Mouse (Mus musculus): ENCODE results near the gene Prss42.

Prss42 gene

DNA sequence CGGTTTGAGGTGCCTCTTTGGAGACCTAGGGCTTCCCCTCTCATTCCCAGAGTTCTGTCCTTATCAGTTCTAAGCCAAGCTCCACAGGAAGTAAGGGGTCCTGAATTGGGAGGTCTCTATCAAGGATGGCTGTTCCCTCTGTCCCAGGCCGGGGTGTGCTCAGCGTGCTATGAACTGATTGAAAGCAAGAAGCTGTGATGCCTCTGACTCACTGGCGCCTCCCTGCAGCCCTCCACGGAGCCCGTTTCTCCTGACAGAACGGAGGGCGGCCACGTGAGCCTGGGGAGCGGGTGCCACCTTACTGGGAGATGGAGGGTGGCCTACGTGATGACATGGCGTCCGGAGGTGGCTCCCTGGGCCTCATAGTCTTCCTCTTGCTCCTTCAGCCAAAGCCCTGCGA is at the start of gene Prss42:
Gene Prss42 (plus strand): TSS at position 301 of the 400 bp plus-strand sequence.
- DNase-seq (ENCODE audit: low read depth, low spot score), result no peak

DNA sequence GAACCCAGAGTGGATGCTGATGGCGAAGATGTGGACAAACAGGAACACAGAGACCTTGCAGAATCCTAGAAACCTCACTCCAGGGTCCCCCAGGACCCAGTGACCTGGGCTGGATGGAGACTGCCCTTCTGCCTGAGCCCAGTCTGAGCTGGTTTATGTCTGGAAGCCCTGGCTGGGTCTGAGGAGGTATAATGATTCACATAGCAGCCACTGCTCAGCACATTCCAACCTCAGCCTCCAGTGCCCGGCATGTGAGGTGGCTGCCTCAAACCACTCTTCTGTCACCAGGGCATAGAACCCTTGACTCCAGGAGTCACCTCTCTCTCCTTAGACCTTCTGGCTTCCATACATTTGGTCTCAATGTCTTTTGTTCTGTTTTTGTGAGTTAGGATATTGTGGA is 49.5 kb upstream of the Prss42 start:
- no peak for DNase-seq (ENCODE audit: low read depth, low spot score)

DNA sequence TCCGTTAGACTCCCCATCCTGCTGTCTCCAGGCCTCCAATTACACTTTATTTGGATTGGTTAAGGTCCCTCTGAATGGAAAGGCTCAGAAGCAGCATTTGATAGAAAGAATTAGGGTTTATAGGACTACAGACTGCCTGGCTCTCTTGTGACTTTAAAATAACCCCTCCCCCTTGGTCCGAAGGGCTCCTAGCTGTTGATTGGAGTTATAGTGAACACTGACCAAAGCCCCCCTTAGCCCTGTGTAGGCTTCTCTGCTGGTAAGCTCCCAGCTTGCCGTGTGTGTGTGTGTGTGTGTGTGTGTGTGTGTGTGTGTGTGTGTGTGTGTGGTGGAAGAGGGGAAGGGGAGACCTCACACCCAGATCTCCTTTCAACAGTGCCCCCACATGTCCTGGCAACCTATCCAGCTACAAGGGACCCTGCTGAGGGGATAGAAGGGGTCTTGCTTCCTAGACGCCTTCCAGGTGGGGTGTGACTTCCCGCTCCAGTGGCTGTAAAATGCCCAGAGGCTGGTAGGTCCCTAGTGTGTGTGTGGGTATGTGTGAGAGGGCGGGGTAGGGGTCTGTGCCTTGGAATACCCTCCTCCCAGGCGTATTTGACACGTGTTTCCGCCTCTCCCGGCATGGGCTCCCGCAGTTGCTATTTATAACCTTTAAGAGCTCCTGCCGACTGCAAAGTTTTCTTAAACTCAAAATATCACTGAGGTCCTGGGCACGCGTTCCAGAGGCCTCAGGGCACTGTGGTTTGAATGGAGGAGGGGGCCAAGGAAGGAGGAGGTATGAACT is 47.4 kb upstream of the Prss42 start:
- no peak for DNase-seq (ENCODE audit: low read depth, low spot score)

DNA sequence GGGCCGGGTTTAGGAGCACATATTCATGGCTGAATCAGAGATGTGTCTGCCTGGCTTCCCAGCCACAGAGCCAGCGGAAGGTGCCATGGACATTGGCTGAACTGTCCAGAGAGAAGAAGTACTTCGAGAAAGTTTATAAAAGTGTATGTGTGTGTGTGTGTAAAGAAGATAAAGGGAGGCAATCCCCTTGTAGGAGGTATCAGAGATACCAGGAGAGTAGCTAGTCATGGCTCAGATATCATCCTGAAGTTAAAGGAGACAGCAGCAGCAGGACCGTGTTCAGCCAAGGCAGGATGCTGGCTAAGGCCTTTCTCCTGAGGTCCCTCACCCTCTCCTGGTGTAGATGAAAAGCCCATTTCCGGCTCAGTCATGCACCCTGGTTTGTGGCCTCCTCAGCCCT is 46.6 kb upstream of the Prss42 start:
- DNase-seq (ENCODE audit: low read depth, low spot score), result no peak

DNA sequence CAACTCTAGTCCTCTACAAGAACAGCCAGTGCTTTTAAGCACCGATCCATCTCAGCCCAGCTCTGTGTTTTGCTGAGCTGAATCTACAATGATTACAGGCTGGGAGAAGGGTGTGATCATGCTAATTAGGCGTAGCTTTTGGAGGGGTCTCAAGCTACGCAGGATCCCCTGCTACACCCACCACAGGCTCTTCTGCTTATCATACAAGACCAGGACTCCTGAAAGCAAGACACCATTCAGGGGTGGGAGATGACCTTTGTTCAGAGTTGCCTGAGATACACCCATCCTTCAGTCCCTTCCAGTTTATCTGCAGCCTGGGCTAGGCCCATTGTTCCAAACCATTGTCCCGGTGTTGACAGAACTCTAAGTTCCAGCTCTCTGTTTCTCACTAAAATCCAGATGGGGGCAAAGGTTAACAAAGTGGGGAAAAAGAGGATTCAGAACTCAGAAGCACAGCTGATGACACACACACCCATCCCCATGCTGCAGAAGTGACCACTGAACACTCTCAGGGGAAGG is 45.0 kb upstream of the Prss42 start:
- DNase-seq (ENCODE audit: low read depth, low spot score), result no peak

DNA sequence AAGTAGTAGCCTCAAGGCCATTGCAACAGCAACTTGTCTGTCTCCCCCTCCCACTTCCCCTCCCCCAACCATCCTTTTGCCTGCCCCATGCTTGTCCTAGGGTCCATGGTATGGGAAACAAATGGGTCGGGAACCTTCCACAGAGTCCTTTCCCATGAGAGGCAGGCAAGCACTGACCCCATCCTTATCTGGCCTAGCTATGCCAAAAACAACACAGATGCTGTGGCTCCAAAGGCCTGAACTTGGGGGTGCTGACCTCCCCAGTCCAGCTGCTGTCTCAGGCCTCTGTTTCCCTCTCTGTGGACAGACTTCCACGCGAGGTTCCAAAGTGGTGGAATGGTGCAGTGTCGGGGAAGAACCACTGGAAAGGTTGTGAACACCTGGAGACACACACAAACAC is 44.2 kb upstream of the Prss42 start:
- DNase-seq (ENCODE audit: low read depth, low spot score), result no peak

DNA sequence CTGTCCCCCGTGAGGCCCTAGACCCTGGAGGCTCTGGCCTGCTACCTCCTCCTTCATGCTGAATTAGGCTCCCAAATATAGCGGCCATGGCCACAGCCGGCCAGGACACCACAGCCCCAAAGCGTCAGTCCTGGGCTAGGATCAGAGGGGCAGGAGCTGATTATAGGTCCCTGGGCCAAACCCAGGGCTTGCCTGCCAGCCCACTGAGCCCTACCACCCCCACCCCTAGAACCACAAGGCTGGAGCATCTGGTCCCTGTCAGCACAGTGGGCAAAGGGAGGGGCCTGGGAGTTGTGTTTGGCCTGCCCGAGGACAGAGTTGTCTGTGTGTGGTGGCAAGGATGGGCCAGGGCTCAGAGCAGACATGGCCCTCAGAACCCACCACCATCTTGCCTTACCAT is 40.1 kb upstream of the Prss42 start:
- no peak for DNase-seq (ENCODE audit: low read depth, low spot score)

DNA sequence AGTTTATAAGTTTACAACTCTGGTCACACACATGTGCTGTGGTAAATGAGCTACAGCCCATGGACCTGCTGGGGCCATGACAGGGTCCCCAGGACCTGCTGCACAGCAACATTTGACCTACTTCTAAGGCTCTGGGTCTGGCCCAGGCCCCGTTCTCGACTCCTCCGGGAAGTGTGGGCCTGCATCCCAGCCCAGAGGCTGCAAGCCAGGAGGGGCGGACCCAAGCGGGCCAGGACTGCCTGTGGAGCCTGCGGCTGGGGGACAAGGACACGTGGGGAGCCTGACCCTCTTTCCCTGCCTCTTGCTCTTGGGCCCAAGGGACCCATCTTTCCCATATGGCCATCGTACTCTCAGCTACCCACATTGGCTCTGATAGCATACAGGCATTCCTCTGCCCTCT is 39.4 kb upstream of the Prss42 start:
- DNase-seq (ENCODE audit: low read depth, low spot score), result no peak

DNA sequence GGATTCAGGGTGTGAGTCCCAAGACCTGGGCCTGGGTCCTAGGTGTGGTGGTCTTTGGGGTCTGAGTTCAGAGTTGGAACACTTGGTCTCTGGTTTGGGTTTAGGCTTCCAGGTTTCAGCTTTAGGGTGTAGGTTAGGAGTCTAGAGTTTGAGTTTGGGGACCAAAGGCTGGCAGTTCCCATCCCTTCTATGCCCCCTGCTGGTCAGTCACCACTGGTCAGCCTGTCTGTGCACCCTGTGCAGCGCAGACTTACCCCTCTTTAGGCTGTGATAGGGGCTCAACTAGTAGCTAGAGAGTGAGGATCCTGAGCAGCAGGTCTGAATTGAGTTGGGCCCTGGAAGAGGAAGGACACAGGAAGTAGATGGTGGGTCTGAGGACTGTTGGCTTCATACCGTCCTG is 38.7 kb upstream of the Prss42 start:
- DNase-seq (ENCODE audit: low read depth, low spot score), result peak; percentile 56

DNA sequence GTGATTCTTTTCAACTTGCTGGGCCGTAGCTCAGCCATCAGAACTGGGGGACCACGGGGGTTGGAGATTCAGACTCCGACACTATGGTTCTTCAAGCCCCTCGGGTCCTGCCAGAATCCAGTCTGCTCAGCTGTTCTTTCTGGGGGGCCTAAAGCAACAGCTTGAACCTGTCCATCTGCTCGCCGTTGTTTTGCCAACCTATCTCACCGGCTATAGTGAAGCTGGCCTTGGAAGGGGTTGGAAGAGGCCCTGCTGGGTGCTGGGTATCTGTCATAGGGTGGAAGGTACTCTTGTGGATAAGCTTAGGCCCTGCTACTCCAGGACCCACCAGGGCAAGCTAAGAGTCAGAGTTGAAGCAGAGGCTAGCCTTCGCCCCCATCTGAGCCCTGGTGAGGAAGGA is 37.1 kb upstream of the Prss42 start:
- DNase-seq (ENCODE audit: low read depth, low spot score), result no peak

DNA sequence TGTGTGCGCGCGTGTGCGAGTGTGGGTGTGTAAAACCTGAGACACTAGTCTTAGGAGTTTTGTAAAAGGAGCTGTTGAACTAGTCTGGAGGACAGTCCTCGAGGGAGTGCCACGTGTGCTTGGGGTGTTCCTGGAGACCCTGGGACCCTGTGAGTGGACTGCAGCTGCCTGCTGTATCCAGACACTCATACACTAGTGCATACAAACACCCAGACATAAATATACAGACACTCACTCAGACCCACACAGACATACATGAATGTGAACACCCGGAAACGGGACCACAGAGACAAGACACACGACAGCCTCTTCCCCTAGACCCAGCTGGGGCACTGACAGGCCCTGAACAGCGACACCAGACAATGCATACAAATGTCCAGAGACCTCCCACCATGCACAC is 35.2 kb upstream of the Prss42 start:
- DNase-seq (ENCODE audit: low read depth, low spot score), result no peak

DNA sequence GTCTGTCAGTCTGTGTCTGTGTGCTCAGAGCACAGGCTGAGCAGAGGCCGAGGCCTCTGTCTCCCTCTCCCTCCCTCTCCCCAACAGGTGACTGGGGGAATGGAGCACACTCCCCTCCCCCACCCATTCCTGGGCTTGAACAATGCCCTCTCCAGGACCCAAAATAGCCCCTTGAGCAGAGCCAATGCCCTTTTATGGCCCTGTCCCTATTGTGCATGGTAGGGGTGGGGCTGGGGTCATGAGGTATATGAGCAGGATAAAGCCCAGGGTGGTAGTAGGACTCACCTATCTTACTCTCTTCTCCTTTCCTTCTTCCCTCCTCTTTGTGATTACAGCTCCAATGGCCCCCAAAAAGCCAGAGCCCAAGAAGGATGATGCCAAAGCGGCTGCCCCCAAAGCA is 34.6 kb upstream of the Prss42 start:
- no peak for DNase-seq (ENCODE audit: low read depth, low spot score)

DNA sequence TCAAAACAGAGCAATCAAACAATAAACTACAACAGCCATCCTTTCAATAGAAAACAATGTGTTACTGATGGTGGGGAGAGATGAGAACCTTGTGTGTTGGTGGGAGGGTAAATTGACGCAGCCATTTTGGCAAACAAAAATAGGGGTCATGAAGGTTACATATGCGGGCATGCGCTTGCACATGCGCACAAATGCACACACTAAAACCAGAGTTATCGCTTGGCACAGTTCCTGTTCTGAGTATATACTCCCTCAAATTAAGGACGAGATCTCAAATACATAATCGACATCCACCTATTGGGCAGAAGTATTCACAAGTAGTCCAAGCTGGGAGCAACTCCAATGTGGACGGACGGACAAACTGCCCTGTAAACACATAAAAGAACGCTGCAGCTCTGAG is 25.6 kb upstream of the Prss42 start:
- no peak for DNase-seq (ENCODE audit: low read depth, low spot score)

DNA sequence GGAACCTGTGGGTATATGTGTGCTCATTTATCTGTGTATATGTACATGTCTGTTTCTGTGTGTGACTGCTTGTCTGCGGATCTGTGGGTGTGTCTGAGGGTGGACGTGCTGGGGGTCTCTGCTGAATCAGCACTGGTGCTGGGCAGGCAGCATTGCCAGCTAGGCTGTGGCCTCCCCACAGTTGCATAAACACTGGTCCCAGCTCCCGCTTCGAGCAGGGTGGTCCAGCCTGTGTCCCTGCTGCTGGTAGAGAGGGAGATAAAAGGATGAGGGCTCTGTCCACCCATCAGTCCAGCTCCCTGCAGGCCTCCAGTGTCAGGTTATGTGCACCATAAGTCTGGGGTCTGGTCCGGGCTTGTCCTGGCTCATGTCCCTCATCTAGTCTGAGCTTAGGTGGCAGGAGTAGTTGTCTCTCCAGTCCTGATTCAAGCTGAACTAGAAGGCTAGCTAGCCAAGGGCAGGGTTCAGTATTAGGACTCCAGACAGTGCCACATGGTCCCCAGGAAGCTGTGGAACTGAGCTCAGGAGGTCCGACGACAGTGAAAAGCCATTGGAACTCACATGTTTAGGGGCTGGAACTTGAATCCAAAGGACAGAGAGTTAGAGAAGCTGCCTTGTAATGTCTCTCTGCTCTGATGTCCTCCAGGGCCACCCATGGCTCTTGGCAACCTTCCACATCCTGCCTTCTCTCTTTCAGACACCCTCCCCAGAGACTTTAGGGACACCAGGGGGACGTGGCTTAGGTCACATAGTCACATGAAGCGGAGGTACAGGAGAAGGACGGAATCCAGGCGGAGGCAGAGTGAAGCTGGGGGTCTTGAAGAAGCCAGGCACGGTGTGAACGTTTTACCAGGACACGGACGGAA is 23.3 kb upstream of the Prss42 start:
- no peak for DNase-seq (ENCODE audit: low read depth, low spot score)

DNA sequence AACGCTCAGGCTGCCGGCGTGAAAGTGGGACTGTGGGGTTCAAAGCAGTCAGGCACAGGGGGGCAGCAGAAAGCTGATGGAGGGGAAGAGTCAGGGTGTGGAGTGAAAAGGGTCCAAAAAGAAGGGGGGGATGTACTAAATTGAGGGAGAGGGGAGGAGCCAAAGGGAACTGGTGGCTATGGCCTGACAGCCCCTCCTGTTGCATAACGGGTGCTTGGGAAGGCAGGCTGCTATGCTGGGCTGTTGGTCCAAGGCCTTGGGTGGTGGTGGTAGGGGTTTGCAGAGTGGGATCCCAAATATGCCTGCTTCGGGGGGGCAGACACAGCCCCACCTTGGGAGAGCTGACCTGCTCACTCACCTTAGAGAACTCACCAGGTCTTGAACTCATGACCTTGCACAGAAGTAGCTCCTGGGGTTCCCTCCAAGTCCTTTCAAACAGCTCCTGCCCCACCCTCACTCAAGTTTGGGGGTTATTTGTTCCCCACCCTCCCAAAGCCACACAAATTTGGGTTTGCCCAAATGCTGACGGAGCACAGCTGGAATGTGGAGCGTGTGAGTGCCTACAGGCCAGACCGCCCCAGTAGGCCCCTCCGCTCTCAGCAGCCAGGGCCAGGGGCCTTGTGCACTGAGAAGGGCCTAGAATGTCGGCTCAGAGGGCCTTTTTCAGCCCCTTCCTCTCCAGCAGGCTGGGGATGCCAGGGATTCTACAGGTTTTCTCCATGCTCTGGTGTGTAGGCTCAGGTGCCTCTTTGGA is 22.5 kb upstream of the Prss42 start:
- DNase-seq (ENCODE audit: low read depth, low spot score), result no peak

DNA sequence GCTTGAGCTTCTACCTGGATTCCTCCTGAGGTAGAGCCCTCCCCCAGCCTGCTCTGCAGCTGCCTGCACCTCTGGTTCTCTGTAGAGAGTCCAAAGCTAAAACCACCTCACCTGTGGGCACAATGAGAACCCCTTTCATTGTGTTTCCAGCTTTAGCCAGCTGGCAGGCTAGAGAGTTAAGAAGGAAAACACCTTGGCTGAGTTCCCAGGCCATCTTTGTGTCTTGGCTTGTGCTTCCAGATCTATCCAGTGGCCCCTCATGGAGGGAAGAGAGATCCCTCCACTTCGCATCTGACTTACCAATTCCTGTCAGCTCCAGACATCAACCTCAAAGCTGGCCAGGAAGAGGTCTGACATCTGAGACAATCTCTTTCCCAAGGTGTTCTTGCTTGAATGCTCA is 19.9 kb upstream of the Prss42 start:
- no peak for DNase-seq (ENCODE audit: low read depth, low spot score)

DNA sequence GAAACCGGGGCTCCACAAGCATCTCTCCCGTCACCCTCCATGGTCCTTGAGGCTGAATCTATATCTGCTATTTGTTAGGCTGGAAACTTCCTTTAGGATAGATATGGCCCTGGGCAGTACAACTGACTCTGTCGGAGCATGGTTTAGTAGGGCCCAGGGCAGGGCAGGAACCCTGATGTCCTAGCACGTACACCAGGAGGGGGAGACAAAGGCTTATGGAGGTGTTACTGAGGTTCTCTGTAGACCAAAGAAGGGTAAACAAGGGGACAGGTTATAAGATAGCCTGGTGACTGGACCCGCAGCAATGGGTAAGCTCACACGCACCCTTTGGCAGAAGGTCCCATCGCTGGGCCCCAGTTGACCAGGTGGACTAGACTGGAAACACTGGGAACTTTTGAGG is 19.4 kb upstream of the Prss42 start:
- DNase-seq (ENCODE audit: low read depth, low spot score), result peak; percentile 23

DNA sequence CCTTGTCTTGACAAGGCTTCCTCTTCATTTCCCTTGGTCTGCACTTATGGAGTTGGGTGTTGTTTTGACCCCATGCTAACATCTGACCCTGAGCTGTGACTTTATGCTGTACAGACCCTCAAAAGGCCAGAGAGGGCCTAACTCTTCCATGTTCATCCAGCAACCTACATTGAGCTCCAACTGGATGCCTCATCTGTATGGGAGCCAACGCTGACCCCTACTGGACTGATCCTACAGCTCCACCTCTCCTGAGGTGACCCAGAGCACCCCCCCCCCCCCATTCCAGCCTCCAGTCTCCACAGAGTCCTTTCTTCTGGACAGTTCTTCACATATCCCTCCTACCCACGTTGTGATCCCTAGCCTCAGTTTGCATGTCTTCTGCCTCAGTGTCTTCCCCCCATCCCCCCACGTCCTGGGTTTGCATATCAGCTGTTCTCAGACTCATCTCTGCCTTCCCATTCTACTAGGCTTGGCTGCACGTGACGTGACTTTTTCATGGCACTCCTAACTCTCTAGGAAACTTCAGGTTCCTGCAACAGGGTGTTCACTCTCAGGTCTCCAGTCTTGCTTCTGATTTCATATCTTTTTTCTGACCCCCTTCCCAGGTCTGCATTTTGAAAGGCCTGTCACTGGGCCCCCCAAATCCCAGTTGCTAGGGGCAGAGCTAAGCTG is 18.6 kb upstream of the Prss42 start:
- peak; percentile 61 for DNase-seq (ENCODE audit: low read depth, low spot score)

DNA sequence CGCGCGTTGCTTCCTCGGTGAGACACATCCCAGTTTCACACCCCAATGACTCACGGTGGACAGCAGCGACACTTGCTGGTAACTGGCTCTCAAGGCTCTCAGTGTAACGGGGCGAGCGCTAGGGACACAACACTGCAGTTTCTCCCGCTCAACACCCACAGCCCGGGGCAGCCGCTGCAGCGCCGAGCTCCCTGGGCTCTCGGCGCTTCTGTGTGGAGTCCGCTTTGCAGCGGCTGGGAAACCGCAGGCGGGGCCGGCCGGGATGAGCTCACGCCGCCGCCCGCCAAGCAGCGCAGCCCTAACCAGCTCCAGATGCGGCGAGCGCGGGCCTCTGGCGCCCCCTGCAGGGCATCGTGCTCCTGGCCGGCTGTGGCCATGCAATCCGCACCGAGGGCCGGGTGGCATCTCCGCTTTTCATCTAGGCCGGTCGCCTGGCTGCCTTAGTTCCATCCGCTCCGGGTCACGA is 16.7 kb upstream of the Prss42 start:
- peak; percentile 87 for DNase-seq (ENCODE audit: low read depth, low spot score)

DNA sequence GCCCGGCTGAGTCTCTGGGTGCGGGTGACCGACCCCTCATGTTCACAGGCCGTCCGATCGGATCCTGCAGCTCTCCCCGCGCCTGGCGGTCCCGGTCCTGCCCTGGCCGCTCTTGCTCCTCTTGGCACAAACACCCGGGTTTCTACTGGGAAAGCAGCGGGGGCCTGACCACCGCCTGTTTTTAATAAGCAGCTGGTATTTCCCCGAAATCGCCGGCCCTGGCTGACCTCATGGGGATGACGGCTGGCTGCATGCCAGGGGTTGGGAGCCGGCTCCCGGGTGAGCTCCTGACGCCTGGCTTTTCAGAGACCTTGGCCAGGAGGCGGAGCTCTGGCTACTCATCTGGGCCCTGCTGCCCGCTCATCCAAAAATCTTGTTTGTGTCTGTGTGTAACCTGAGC is 16.2 kb upstream of the Prss42 start:
- peak; percentile 91 for DNase-seq (ENCODE audit: low read depth, low spot score)

DNA sequence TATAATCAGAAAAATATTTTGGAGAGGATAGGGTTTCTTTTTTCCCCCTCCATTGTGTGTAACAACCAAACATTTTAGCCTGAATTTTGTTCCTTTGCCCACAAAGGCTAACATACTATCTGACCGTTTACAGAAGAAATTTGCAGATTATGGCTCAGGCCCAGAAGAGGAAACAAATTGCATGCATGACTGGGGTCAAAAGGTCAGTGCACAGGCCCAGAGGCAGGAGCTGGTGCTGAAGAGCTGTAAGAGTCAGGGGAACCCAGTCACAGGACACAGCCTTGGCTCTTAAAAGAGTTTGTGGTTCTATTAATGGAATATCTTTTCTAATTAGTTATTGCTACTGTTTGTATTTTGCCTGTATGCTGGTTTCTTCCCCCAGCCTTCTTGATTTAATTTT is 14.4 kb upstream of the Prss42 start:
- DNase-seq (ENCODE audit: low read depth, low spot score), result peak; percentile 23

Measured in 3T3-L1 (cell line).